Mouse (Mus musculus) Muller cell, postnatal 12 days (primary cell): ENCODE results near the gene Slc8b1.

Experiments
- DNase-seq: peaks from one replicate; pipeline ENCODE4 v3.0.0-alpha.2; 2015; ENCODE audit errors: inconsistent ontology term

The Slc8b1 gene

GRCm38 (mm10) chr5:120526311-120526710 lies 15.3 kb downstream of the Slc8b1 start:
- no peak for DNase-seq

GRCm38 (mm10) chr5:120527296-120527964 lies 16.5 kb downstream of the Slc8b1 start:
- no peak for DNase-seq

- no peak for DNase-seq
Measured at GRCm38 (mm10) chr5:120531631-120532030, 20.7 kb downstream of the Slc8b1 start.

- DNase-seq, result no peak
Measured at GRCm38 (mm10) chr5:120534071-120534685, 23.2 kb downstream of the Slc8b1 start.

- no peak for DNase-seq
Measured at GRCm38 (mm10) chr5:120534686-120535075, 23.7 kb downstream of the Slc8b1 start.

- DNase-seq, result no peak
Measured at GRCm38 (mm10) chr5:120536046-120536445, 25.1 kb downstream of the Slc8b1 start.

- DNase-seq, result no peak
Measured at GRCm38 (mm10) chr5:120536632-120537031, 25.7 kb downstream of the Slc8b1 start.

- no peak for DNase-seq
Measured at GRCm38 (mm10) chr5:120548236-120548850, 37.4 kb downstream of the Slc8b1 start.

- DNase-seq, result no peak
Measured at GRCm38 (mm10) chr5:120550137-120550536, 39.2 kb downstream of the Slc8b1 start.

GRCm38 (mm10) chr5:120550673-120551072 lies 39.7 kb downstream of the Slc8b1 start:
- DNase-seq, result no peak

- no peak for DNase-seq
Measured at GRCm38 (mm10) chr5:120555871-120556270, 44.9 kb downstream of the Slc8b1 start.

GRCm38 (mm10) chr5:120558041-120558440 lies 47.1 kb downstream of the Slc8b1 start:
- DNase-seq, result no peak

- DNase-seq, result no peak
Measured at GRCm38 (mm10) chr5:120558762-120559161, 47.8 kb downstream of the Slc8b1 start.

- no peak for DNase-seq
Measured at GRCm38 (mm10) chr5:120560129-120560615, 49.2 kb downstream of the Slc8b1 start.

GRCm38 (mm10) chr5:120560616-120561311 lies 49.8 kb downstream of the Slc8b1 start:
- peak; percentile 94 for DNase-seq

- DNase-seq, result peak; percentile 33
Measured at GRCm38 (mm10) chr5:120562956-120563913, 52.3 kb downstream of the Slc8b1 start.

GRCm38 (mm10) chr5:120563914-120564311 lies 52.9 kb downstream of the Slc8b1 start:
- no peak for DNase-seq

- DNase-seq, result peak; percentile 25
Measured at GRCm38 (mm10) chr5:120565171-120565905, 54.4 kb downstream of the Slc8b1 start.

GRCm38 (mm10) chr5:120566101-120566500 lies 55.1 kb downstream of the Slc8b1 start:
- DNase-seq, result peak; percentile 92

GRCm38 (mm10) chr5:120566681-120567252 lies 55.8 kb downstream of the Slc8b1 start:
- peak; percentile 85 for DNase-seq
